ENCODE assay signal across 24 mouse cellular contexts in genomic region chr12:111331573-111331972, GRCm38 (mm10). TPM values are rescaled to one million over a fixed set of nuclear protein-coding genes. Genes with fewer than 3 reads are reported as not detected.
DNase-seq lines count a peak whose midpoint lies in the region; ATAC-seq and TF ChIP-seq lines count a peak whose summit lies in the region.
"Had no signal": no experiment of that assay in that cellular context is flagged by ENCODE, and none has a peak within 500 bp of the region (broad histone marks: within the 10 kb centered on the region; RNA-seq: fewer than 3 reads in every experiment).

No protein-coding gene starts in this region.

- H3K27me3 ChIP-seq in hindbrain, postnatal 0 days (ENCODE audit: insufficient read depth, low read length) = no peaks in the 10 kb centered on the region
- no peaks in the 10 kb centered on the region for H3K27me3 ChIP-seq in hindbrain, embryonic 10.5 days (ENCODE audit: insufficient read depth, poor library complexity, severe bottlenecking)
- no peaks in the 10 kb centered on the region for H3K27me3 ChIP-seq in embryonic facial prominence, embryonic 10.5 days (replicated peaks; ENCODE audit: low read depth, poor library complexity, severe bottlenecking)
- H3K27me3 ChIP-seq: embryonic facial prominence, embryonic 13.5 days; forebrain, embryonic 12.5 days; forebrain, embryonic 15.5 days; hindbrain, embryonic 13.5 days had no signal

- no peak overlapping the region for H3K4me3 ChIP-seq in hindbrain, postnatal 0 days (ENCODE audit: low read length)
- no peak overlapping the region for H3K4me3 ChIP-seq in hindbrain, embryonic 10.5 days
- H3K4me3 ChIP-seq in embryonic facial prominence, embryonic 10.5 days = no peak overlapping the region
- H3K4me3 ChIP-seq: embryonic facial prominence, embryonic 13.5 days; erythroblast, embryonic 14.5 days; forebrain, embryonic 12.5 days; forebrain, embryonic 15.5 days; gastrocnemius, adult 2 months; hindbrain, embryonic 13.5 days had no signal

- DNase-seq in cerebellum, adult 9-11 months = peak; percentile 59
- no peak for DNase-seq in cerebellum, postnatal 14 days
- DNase-seq in hindbrain, postnatal 0 days (ENCODE audit: low spot score) = no peak
- DNase-seq in hindbrain, embryonic 10.5 days (ENCODE audit: low spot score) = no peak
- peak; percentile 35 to 50 for DNase-seq in right cerebral cortex, adult 2 months (ENCODE audit: low spot score in 2 of 2)
- DNase-seq in right cerebral cortex, postnatal 14 days = no peak
- no peak for DNase-seq in embryonic facial prominence, embryonic 10.5 days (ENCODE audit: low spot score)
- DNase-seq: adrenal gland, adult 2 months; adrenal gland, postnatal 14 days; gastrocnemius, adult 2 months; gastrocnemius, postnatal 14 days; heart, adult 11 months; kidney, adult 18-20 months had no signal

- WGBS in hindbrain, postnatal 0 days = 77% methylated on average over 9 of the region's 9 CpGs
- 96% methylated on average over 9 of the region's 9 CpGs for WGBS in hindbrain, embryonic 10.5 days
- 97% methylated on average over 9 of the region's 9 CpGs for WGBS in embryonic facial prominence, embryonic 10.5 days

- no peak for ATAC-seq in hindbrain, postnatal 0 days
- ATAC-seq: CD4-positive, CD25-positive, alpha-beta regulatory T cell, adult 4 months; forebrain, embryonic 15.5 days; hindbrain, embryonic 16.5 days; inflammation-experienced regulatory T-cells, adult 6 months; intestine, embryonic 16.5 days had no signal

- H3K9ac ChIP-seq in hindbrain, postnatal 0 days (replicated peaks; ENCODE audit: low read length) = no peak overlapping the region
- H3K9ac ChIP-seq: embryonic facial prominence, embryonic 13.5 days; forebrain, embryonic 12.5 days; forebrain, embryonic 15.5 days; hindbrain, embryonic 13.5 days had no signal

- H3K9me3 ChIP-seq in hindbrain, postnatal 0 days (ENCODE audit: low read length) = no peaks in the 10 kb centered on the region
- no peaks in the 10 kb centered on the region for H3K9me3 ChIP-seq in hindbrain, embryonic 10.5 days
- no peaks in the 10 kb centered on the region for H3K9me3 ChIP-seq in embryonic facial prominence, embryonic 10.5 days
- H3K9me3 ChIP-seq: embryonic facial prominence, embryonic 13.5 days; forebrain, embryonic 12.5 days; forebrain, embryonic 15.5 days; hindbrain, embryonic 13.5 days had no signal

- H3K27ac ChIP-seq in hindbrain, postnatal 0 days = 0 out of 2 replicates have a peak overlapping the region, but pooled peaks have one; percentile 36
- H3K27ac ChIP-seq in hindbrain, embryonic 10.5 days = no peak overlapping the region
- H3K27ac ChIP-seq in embryonic facial prominence, embryonic 10.5 days (replicated peaks) = no peak overlapping the region
- H3K27ac ChIP-seq: embryonic facial prominence, embryonic 13.5 days; forebrain, embryonic 12.5 days; forebrain, embryonic 15.5 days; gastrocnemius, adult 2 months; hindbrain, embryonic 13.5 days had no signal

- TF ChIP-seq CTCF in hindbrain, postnatal 0 days (IDR thresholded peaks at IDR 0.05; ENCODE audit: low read depth) = no peak

- H3K4me1 ChIP-seq in hindbrain, postnatal 0 days (ENCODE audit: insufficient read depth, low read length) = no peaks in the 10 kb centered on the region
- H3K4me1 ChIP-seq in hindbrain, embryonic 10.5 days (replicated peaks) = no peaks in the 10 kb centered on the region
- H3K4me1 ChIP-seq in embryonic facial prominence, embryonic 10.5 days = 0 out of 2 replicates have a peak, but pooled peaks cover 2% of the 10 kb centered on the region
- H3K4me1 ChIP-seq: forebrain, embryonic 12.5 days had no signal

- no peak overlapping the region for H3K4me2 ChIP-seq in hindbrain, postnatal 0 days (ENCODE audit: low read depth, low read length)
- H3K4me2 ChIP-seq: embryonic facial prominence, embryonic 13.5 days; forebrain, embryonic 12.5 days; forebrain, embryonic 15.5 days; heart, embryonic 11.5 days; hindbrain, embryonic 13.5 days had no signal

- peaks cover 46% of the 10 kb centered on the region; the same call in 1 of the 2 replicates for H3K36me3 ChIP-seq in hindbrain, postnatal 0 days (ENCODE audit: insufficient read depth, low read length)
- H3K36me3 ChIP-seq in hindbrain, embryonic 10.5 days = peaks cover 91% of the 10 kb centered on the region
- peaks cover 98% of the 10 kb centered on the region for H3K36me3 ChIP-seq in embryonic facial prominence, embryonic 10.5 days (replicated peaks)

RNA-seq across cellular contexts. Expression of gene Cdc42bpb, which starts 45.9 kb away (rescaled TPM):
- total RNA-seq in hindbrain, postnatal 0 days (2014; rRNA removed) = 229 and 236 TPM in 2 replicates
- 28.4 and 30.4 TPM in 2 replicates for polyA plus RNA-seq in hindbrain, postnatal 0 days (2015; fragmentation: Nextera tagmentation; extraction: Ambion mirVana)
- polyA plus RNA-seq in hindbrain, embryonic 10.5 days (2016; fragmentation: Nextera tagmentation; extraction: Ambion mirVana) = 32.6 and 34.7 TPM in 2 replicates
- polyA plus RNA-seq in embryonic facial prominence, embryonic 10.5 days (2016; fragmentation: Nextera tagmentation; extraction: Ambion mirVana) = 32.6 and 32.7 TPM in 2 replicates
- total RNA-seq: MEL had no signal

Comparison
In these comparisons a context has a peak if more than half of its experiments do, and no peak if none do; other contexts are left out.
1. DNase-seq: peak in cerebellum, adult 9-11 months (single experiment) and right cerebral cortex, adult 2 months (2 of 2); none in cerebellum, postnatal 14 days (0 of 2), hindbrain, postnatal 0 days (single experiment), hindbrain, embryonic 10.5 days (single experiment), right cerebral cortex, postnatal 14 days (single experiment) and embryonic facial prominence, embryonic 10.5 days (single experiment).